Mouse (Mus musculus) layer of hippocampus, postnatal 14 days (tissue): ENCODE data around the gene Trex1. TPM values are rescaled to one million over a fixed set of nuclear protein-coding genes. Genes with fewer than 3 reads are reported as not detected.

Experiments used
- DNase-seq, 2 experiments: peaks; one replicate each; pipeline ENCODE4 v3.0.0; 2021 to 2022; ENCODE audit warnings: low spot score in 2 of 2, mixed read lengths in 1 of 2
- long read RNA-seq, 2 experiments: library from polyadenylated mRNA; stranded (forward); transcript quantifications; one replicate each; pipeline ENCODE4 v2.0.0; 2021
- total RNA-seq, 2 experiments: library from RNA; stranded (reverse); gene quantifications; 2 replicates each; pipeline ENCODE4 v1.2.3; 2021

The Trex1 gene
- 10 to 100 TPM in 1 of 2 experiments, 1 to 10 TPM in 1; 9.9 to 10.8 TPM for total RNA-seq
- long read RNA-seq, experiment 1, partial matches to known transcripts: 0 of 4 reads
- long read RNA-seq, experiment 1, other reads (novel, unspliced or antisense): 0 of 4 reads
- long read RNA-seq, experiment 2, transcript Trex1-202 (2 exons, 1,054 nt): major isoform, 7 of 12 reads
- long read RNA-seq, experiment 2, partial matches to known transcripts: 2 of 12 reads
- long read RNA-seq, experiment 2, other reads (novel, unspliced or antisense): 1 of 12 reads

DNA sequence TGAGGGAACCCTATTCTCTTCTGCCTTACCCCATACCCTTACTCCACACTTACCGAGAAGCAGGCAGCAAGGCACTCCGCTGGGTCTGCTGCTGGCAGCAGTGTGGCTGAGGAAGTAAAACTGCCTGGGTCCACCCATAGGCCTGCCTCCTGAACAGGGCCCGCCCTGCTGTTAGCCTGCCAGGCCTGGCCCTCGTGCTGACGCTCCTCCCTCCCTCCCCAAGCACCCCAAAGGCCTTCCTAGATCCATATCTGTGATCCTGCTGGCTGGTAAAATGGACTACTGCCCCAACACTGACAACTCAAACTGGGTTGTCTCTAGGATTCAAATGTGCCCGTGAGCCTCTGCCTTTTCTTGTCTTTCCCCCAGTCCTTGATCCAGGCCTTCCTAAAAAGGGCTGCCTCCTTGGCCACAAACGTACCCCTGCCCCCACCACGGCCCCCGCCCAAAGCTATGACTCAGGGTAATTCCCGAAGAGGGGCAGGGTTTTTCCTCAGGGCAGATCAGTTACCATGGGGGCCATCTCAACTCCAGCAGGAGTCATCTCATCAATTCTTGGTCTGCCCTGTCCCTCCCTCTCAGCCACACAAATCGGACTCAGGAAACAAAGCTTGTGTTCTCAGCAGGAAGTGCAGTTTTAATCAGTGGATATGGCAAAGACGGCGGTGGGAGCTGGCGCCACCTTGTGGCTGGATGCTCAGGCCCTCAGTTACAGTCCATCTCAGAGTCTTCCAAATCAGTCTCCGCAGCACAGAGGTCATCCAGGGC lies at the start of gene Trex1:
Gene Trex1, minus strand, starts transcription at position 599 of the 768 bp plus-strand sequence.
- DNase-seq: peak; percentile 89 to 90

DNA sequence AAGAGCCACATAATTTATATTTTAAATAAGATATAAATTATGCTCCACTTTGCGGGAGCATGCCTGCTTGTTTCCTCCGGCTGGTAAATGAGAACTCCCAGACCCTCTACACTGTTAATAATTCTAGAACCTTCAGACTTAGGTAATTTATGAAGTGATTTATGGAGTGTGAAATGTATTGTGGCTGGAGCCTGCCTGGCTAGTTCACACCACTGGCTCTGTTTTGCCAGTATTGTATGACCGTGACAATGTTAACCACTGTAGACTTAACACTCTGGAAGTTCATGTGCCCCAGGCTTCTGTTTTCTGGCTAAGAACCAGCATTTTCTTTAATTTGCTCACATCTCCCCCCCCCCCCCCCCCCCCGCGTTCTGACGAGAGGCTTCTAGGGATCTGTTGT lies 47.8 kb upstream of the Trex1 start:
- DNase-seq: no peak

DNA sequence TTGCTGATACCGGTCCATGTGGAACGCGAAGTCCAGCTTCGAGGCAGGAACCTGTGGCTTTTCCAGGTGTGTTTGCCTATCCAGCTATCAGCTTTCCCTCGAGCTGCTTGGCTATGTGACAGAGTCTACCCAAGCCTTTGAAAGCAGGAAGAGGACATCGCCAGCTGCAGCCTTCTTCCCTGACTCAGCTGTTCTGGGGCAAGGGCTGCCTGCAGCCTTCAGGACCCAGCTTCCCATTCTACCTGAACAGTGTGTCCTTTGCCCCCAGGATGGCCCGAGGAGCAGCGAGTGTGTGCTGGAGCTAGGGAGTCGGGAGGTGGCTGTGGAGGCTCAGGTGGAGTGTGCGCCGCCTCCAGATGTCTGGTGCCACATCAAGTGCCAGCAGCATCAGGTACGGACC lies 46.1 kb upstream of the Trex1 start:
- DNase-seq: no peak

DNA sequence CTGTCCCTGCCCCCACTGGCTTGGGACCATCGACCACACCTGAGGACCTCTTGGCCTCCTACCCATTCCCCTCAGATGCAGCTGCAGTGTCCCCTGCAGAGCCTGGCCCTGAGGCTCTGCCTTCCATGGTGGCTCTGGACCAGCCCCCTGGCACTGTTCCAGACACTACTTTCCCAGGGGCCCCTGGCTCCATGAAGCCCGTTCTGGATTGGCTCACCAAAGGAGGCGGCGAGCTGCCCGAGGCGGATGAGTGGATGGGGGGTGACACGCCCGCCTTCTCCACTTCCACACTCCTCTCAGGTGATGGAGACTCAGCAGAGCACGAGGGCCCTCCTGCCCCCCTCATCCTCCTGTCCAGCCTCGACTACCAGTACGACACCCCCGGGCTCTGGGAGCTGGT lies 45.5 kb upstream of the Trex1 start:
- DNase-seq: peak; percentile 45 to 54

DNA sequence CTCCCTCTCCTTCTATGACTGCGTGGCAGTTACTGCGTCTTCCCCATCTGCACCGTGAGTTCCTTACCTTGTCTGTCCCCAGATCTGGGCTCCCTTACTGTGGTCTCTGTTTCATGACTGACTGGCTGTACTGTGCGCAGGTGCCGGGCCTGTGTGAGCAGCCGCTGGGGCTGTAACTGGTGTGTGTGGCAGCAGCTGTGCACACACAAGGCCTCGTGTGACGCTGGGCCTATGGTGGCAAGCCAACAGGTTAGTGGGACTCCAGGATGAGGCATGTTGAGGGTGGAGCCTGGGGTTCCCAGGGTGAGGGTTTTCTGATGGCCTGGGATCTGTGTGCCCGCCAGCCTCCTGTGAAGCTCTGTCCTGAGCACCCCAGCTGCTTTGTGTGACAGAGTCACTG lies 44.5 kb upstream of the Trex1 start:
- DNase-seq: no peak

DNA sequence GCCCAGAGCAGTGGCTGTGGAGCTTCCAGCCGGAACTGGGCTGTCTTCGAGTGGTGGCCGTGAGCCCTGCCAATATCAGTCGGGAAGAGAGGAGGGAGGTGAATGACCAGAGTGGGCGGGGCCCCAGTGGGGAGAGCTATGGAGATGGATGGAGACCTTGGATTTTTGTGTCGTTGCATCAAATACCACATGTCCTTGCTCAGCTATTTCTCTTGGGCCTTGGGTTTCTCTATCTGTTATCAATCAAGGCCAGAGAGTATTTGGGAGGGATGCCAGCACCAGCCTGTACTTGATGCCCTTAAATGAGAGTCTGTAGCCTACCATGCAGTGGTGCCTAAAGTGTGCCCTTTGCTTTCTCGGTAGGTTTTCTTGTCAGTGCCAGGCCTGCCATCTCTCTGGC lies 43.7 kb upstream of the Trex1 start:
- no peak for DNase-seq

DNA sequence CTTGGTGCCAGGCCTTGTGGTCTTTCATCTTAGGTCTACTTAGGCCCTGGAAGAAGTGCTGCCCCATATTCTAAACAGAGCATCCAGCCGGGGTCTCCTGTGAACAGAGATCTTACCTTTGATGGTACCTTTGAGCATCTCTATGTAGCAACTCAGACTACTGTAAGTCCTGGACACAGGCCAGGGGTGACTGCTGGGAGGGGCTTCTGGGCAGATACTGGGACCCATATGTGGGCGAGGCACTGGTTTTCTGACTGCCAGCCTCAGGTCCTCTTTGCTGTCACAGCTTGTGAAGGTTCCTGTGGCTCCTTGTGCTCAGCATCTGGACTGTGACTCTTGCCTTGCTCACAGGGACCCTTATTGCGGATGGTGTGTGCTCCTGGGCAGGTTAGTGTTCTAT lies 43.0 kb upstream of the Trex1 start:
- no peak for DNase-seq

DNA sequence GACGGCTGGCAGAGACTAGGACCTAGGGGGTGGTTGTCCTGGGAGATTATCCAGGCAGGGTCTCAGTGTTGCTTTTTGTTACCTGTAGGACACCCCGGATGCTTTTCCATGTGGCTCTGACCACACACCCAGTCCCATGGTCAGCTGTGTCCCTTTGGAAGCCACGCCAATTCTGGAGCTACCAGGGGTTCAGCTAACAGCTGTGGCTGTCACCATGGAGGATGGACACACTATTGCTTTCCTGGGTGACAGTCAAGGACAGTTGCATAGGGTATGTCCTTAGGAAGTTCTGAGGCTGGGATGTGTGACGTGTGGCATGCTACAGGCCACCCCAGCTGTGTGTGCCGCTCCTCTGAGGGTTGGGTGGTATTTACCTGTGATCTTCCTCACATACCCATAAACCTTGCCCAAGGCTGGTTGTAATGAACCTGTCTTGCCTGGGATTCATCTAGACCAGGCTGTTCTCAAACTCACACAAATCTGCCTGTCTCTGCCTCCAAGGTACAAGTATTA lies 42.5 kb upstream of the Trex1 start:
- DNase-seq: no peak

DNA sequence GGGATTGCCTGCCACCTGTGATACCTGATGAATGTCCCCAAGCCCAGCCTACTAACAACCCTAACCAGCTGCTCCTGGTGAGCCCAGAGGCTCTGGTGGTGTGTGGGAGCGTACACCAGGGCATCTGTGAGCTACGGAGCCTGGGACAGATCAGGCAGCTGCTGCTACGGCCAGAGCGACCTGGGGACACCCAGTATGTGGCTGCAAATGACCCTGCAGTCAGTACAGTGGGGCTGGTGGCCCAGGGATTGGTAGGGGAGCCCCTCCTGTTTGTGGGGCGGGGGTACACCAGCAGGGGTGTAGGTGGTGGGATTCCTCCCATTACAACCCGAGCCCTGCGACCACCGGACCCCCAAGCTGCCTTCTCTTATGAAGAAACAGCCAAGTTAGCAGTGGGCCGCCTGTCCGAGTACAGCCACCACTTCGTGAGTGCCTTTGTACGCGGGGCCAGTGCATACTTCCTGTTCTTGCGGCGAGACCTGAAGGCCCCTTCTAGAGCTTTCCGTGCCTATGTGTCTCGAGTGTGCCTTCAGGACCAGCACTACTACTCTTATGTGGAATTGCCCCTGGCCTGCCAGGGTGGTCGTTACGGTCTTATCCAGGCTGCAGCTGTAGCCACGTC lies 40.9 kb upstream of the Trex1 start:
- DNase-seq: no peak

DNA sequence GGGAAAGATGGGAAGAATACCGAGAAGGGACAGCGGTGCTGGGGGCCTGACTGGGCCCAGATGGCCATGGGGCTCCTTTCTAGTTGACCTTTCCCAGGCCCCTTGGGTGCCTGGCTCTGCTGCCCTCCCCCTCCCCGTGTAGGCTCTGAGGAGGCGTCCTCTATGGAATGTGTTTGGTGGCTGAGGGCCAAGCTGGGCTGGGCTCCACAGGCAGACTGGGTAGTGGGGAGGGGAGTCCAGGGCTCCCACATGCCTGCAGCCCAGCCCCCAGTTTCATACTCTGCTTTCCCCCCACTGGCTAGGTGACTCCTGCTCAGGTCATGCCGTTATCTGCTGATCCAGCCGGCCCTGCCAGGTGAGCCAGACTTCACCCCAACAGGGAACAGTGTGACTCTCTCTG lies 39.4 kb upstream of the Trex1 start:
- peak; percentile 32 to 55 for DNase-seq

DNA sequence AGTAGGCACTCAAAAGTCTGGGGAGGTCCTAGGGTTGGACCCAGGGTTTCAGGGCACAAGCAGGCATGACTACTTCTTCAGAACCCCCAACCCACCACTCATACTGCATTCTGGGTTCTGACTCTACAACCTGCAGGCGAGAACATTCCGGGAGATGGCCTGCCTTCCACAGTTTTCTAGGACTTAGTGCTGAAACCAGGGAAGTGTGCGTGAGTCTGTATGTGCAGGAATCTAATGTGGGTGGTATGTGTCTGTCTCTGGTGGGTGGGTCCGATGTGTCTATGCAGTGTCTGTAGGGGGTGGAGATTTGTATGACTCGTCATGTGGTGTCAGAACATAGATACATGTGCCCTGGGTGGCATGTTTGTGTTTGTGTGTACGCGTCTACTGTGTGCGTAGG lies 38.8 kb upstream of the Trex1 start:
- DNase-seq: no peak

DNA sequence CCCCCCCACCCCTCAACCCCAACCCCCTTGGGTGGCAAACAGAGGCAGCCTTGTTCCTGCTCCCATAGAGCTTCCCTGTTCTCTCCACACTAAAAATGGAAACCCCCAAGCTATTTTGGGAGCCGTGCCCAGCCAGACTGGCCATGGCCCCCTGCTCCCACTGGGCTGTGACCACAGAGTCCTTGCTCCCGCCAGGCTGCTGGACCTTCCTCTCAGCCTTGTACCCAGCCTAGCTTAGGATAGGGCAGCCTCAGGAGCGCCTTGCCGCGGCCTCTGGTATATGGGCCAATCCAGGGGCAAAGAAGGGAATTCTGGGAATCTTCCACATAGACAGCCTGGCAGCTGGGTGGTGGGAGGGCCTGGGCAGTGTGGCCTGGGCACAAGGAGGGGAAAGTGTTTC lies 38.3 kb upstream of the Trex1 start:
- DNase-seq: peak; percentile 70 to 87

DNA sequence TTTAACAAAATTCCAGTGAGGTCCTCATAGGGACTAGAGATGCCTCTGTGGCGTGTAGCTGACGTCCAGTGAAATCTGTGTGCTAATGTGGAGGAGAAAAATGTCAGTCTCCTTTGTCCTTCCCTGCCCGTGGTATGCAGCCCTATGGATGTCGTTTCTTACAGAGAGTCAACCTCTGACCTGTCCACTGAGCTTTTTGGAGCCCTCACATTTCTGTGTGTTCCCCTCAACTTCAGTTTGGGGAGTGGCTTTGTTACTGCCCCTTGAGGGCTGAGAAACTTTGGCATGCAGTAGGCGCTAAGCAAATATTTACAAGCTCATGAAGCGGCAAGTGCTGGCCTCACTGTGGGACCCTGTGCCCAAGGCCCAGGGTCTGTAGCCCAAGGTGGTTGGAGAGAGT lies 37.8 kb upstream of the Trex1 start:
- no peak for DNase-seq

DNA sequence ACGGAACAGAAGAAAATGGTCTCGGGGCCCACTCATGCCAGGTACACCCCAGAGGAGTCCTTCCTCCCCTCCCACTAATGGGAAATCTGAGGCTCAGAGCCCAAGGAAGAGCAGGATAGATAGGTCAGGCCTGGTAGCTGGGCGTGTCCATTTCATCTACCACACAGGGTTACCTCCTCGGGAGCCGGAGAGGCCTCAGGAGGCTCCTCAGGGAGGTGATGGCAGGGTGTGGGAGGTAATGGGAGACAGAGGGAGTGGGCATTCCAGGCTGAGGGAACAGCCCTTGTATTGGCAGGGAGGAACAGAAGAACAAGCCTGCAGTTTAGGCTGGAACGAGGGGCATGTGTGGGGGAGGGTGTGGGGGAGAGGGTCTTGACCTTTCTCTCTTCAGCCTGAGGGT lies 37.3 kb upstream of the Trex1 start:
- DNase-seq: no peak

DNA sequence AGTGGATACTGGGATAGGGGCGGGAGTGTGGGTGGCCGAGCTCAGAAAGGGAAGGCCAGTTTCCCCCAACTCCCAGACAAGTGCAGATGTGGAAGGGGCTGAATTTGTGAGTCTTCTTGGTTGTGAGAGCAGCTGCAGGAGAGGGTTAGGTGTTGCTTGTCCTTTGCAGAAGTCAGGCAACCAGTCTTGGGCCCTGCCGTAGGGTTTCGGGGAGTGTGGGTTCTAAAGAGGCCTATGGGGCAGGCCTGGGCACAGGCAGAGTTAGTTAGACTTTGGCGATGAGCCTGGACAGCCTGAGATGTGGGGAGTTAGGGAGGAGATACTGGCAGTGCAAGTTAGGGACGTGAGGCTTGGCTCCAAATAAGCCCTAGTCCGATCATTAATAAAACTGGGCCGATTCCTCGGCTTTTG lies 36.7 kb upstream of the Trex1 start:
- peak; percentile 27 to 60 for DNase-seq

DNA sequence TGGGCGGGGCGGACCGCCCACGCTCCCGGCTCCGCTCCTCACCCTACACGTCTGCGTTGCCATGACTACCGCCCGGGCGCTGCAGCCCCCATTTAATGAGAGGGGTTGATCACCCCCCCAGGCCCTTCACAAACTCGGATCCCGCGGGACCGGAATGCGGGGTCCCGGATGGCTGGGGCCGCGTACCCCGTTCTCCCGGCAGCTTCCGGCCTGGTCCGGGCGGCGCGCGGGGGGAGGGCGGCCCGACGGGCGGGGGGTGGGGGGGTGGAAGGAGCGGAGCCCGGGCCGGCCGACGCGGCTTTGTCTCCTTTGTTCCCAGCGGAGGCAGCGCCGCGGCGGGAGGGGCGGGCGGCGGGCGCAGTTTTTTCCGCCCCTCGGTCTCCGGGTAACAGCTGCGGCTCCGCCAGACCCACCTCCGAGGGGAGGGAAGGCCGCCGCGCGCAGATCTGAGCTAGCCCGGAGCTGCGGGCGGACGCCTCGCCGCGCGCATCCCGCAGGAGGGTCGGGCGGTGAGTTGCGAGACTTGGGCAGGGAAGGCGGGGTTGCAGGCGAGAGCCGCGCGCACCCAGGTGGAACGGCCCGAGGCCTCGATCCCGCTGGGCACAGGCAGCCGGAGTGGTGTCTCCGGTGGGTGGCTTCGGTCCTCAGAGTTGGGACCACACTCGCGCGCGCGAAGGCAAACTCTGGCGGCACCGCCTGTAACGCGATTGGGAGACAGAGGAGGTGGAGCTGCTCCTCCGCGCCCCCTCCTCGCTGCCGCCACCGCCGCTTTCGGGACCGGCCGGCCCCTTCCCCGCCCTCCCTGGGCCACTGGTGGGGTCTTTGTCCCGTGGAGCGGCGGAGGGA lies 35.8 kb upstream of the Trex1 start, which contains the start of gene Plxnb1:
Gene Plxnb1, plus strand, starts transcription at position 253 of the 846 bp plus-strand sequence.
- DNase-seq: peak; percentile 76 to 80

DNA sequence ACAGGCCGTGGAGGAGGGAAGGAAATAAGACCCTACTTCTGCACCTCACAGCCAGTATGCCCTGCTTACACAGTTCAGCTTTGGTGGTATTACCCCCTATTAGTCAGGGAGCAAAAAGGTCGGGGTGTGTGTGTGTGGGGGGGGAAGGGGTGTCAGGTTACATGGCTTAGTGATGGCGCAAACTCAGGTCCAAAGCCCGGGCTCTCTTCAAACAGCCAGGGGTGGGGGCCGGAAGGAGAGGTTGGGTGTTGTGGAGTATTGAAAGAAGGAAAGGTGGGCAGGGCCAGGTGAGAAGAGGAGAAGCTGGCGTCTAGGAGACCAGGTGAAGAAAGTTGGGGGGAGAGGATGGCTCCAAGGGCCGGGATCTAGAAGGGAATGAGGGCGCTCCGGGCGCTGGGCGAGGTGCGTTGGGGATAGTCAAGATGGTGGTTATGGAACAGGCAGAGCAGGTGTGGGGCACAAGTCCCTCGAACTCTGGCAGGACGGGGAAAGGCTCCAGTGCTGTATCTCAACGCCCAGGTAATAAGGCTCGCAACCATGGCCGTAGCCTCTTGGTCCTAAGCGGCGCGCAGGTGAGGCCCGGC lies 35.1 kb upstream of the Trex1 start:
- no peak for DNase-seq

DNA sequence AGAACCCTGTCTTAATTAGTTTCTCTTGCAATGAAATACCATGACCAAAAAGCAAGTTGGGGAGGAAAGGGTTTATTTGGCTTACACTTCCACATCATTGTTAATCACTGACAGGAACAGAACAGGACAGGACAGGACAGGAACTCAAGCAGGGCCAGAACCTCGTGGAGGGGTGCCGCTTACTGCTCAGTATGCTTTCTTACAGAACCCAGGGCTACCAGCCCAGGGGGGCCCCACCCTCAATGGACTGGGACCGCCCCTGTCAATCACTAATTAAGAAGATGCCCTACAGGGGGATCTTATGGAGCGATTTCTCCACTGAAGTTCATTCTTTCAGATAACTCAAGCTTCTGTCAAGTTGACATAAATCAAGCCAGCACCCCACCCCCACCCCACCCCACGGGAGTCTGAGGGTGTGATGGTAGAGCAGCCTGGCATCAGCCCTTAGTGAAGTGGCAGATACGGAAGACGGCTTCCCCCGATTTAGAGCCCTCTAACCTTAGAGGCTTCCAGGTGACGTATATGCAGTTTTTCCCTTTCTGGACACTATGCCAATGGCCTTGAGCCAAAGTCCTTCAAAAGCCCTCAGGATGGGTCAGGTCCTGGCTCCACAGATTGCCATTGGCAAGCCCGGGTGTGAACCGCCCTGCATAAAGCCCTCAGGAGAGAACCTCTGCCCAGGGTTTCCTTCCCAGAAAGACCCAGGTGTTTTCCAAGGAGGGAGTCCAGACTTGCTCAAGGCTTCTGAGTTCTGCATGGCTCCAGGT lies 34.4 kb upstream of the Trex1 start:
- DNase-seq: no peak

DNA sequence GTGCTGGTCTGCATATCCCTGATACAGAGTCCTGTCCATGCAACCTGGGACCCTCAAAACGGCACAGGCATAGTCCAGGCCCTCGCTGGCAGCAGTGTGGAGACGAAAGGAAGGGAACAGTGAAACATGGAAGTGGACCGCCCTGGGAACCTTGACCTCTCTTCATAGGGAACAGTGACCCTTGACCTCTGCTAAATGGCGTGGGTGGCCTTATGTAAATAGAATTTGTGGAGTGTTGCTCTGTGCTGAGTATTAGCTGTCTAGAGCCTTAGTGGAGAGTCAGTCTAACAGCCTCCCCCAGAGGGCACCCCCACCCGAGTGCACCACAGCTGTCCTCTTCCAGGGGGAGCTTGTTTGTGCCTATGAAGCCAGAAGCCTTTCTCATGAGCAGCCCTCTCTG lies 33.3 kb upstream of the Trex1 start:
- DNase-seq: no peak

DNA sequence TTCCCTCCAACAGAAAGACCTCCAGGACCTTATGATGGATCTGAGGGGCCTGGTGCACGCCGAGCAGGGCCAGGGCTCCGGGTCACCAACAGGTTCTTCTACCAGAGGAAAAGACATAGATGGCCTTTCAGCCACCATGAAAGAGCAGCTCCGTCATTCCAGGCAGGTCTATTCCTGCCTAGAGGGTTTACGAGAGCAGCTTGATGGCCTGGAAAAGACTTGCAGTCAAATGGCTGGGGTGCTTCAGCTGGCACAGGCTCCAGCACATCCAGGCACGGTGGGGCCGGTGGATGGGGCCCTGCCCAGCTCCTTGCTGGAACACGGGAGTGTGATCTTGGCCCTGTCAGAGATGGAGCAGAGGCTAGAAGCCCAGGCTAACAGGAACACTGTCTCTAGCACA lies 32.3 kb upstream of the Trex1 start:
- DNase-seq: no peak
